Mouse (Mus musculus): ENCODE data around the gene St5. TPM values are rescaled to one million over a fixed set of nuclear protein-coding genes. Genes with fewer than 3 reads are reported as not detected.
A peak's percentile ranks its signal among the peaks of the same experiment; 100 is the strongest.

The St5 gene
- polyA plus RNA-seq, 1 experiment from 2014 or later: 58.7 TPM

GRCm38 (mm10) chr7:109516500-109516899, 186.9 kb downstream of the St5 start:
- Histone ChIP-seq H3K4me2 (no peak overlapping the region), H3K9ac (no peak overlapping the region), H3K27me3 (replicated peaks) (no peaks in the 10 kb centered on the region), H3K36me3 (peaks cover 4% of the 10 kb centered on the region; the same call in 1 of the 2 replicates), H3K9me3 (no peaks in the 10 kb centered on the region), H3K27ac (no peak overlapping the region), H3K4me3 (replicated peaks) (no peak overlapping the region), H3K4me1 (peaks cover 14% of the 10 kb centered on the region)
- 80% methylated on average over 3 of the region's 3 CpGs for WGBS
- no peak for ATAC-seq (ENCODE audit: insufficient read depth, low FRiP score, low read depth)

GRCm38 (mm10) chr7:109511838-109512237, 191.6 kb downstream of the St5 start:
- ATAC-seq (ENCODE audit: insufficient read depth, low FRiP score, low read depth): no peak
- WGBS: 88% methylated on average over 3 of the region's 3 CpGs

GRCm38 (mm10) chr7:109510799-109511198, 192.6 kb downstream of the St5 start:
- H3K4me1 ChIP-seq: no peaks in the 10 kb centered on the region
- no peak for ATAC-seq (ENCODE audit: insufficient read depth, low FRiP score, low read depth)
- no peaks in the 10 kb centered on the region for H3K27me3 ChIP-seq (replicated peaks)
- H3K36me3 ChIP-seq: no peaks in the 10 kb centered on the region
- 53% methylated on average over 2 of the region's 2 CpGs for WGBS
- no peaks in the 10 kb centered on the region for H3K9me3 ChIP-seq
- no peak overlapping the region for H3K27ac ChIP-seq
- H3K4me3 ChIP-seq (replicated peaks): no peak overlapping the region
- H3K4me2 ChIP-seq: no peak overlapping the region
- no peak overlapping the region for H3K9ac ChIP-seq

More at GRCm38 (mm10) chr7:109511838-109512237, 191.6 kb downstream of the St5 start:
- Histone ChIP-seq H3K4me1 (no peaks in the 10 kb centered on the region), H3K27me3 (replicated peaks) (no peaks in the 10 kb centered on the region), H3K36me3 (no peaks in the 10 kb centered on the region), H3K4me3 (replicated peaks) (no peak overlapping the region), H3K4me2 (no peak overlapping the region), H3K27ac (no peak overlapping the region), H3K9me3 (no peaks in the 10 kb centered on the region), H3K9ac (no peak overlapping the region)

- H3K4me1 ChIP-seq: no peaks in the 10 kb centered on the region
- no peak for ATAC-seq (ENCODE audit: insufficient read depth, low FRiP score, low read depth)
- no peak within 1 kb of the TSS for H3K27ac ChIP-seq
- no peaks in the 10 kb centered on the region for H3K36me3 ChIP-seq
- 84% methylated on average over 4 of the region's 4 CpGs for WGBS
- no peak within 1 kb of the TSS for H3K4me3 ChIP-seq (replicated peaks)
- no peaks in the 10 kb centered on the region for H3K9me3 ChIP-seq
- no peak within 1 kb of the TSS for H3K4me2 ChIP-seq
- H3K9ac ChIP-seq: no peak within 1 kb of the TSS
- H3K27me3 ChIP-seq (replicated peaks): no peaks in the 10 kb centered on the region
These were observed 195.4 kb downstream of the St5 start, which contains the start of gene Trim66 for GRCm38 (mm10) chr7:109508034-109508433. Trim66 (minus strand) TSS chr7:109508134.

- H3K4me3 ChIP-seq (replicated peaks): no peak overlapping the region
- H3K27ac ChIP-seq: no peak overlapping the region
- WGBS: 46% methylated on average over 9 of the region's 9 CpGs
- no peaks in the 10 kb centered on the region for H3K9me3 ChIP-seq
- ATAC-seq (ENCODE audit: insufficient read depth, low FRiP score, low read depth): no peak
- H3K9ac ChIP-seq: no peak overlapping the region
- H3K4me1 ChIP-seq: no peaks in the 10 kb centered on the region
- no peaks in the 10 kb centered on the region for H3K36me3 ChIP-seq
- H3K27me3 ChIP-seq (replicated peaks): no peaks in the 10 kb centered on the region
- no peak overlapping the region for H3K4me2 ChIP-seq
These were observed 195.8 kb downstream of the St5 start for GRCm38 (mm10) chr7:109507572-109507971.

GRCm38 (mm10) chr7:109507119-109507518, 196.3 kb downstream of the St5 start:
- WGBS: 10% methylated on average over 8 of the region's 8 CpGs
- Histone ChIP-seq H3K9ac (no peak overlapping the region), H3K4me3 (replicated peaks) (no peak overlapping the region), H3K27me3 (replicated peaks) (no peaks in the 10 kb centered on the region), H3K9me3 (no peaks in the 10 kb centered on the region), H3K4me1 (no peaks in the 10 kb centered on the region), H3K4me2 (no peak overlapping the region), H3K27ac (no peak overlapping the region), H3K36me3 (no peaks in the 10 kb centered on the region)
- no peak for ATAC-seq (ENCODE audit: insufficient read depth, low FRiP score, low read depth)

GRCm38 (mm10) chr7:109497507-109497906, 205.9 kb downstream of the St5 start:
- H3K9me3 ChIP-seq: no peaks in the 10 kb centered on the region
- 69% methylated on average over 4 of the region's 4 CpGs for WGBS
- no peak overlapping the region for H3K4me3 ChIP-seq (replicated peaks)
- no peaks in the 10 kb centered on the region for H3K36me3 ChIP-seq
- H3K4me1 ChIP-seq: peaks cover 6% of the 10 kb centered on the region; the same call in 1 of the 2 replicates
- 0 out of 2 replicates have a peak, but pooled peaks cover 4% of the 10 kb centered on the region for H3K27me3 ChIP-seq (replicated peaks)
- no peak overlapping the region for H3K4me2 ChIP-seq
- H3K27ac ChIP-seq: no peak overlapping the region
- ATAC-seq (ENCODE audit: insufficient read depth, low FRiP score, low read depth): no peak
- no peak overlapping the region for H3K9ac ChIP-seq

GRCm38 (mm10) chr7:109493319-109494316, 209.8 kb downstream of the St5 start:
- Histone ChIP-seq H3K36me3 (no peaks in the 10 kb centered on the region), H3K4me2 (peak overlapping the region; percentile 19), H3K9me3 (no peaks in the 10 kb centered on the region), H3K9ac (no peak overlapping the region), H3K27ac (no peak overlapping the region), H3K4me3 (replicated peaks) (no peak overlapping the region), H3K4me1 (peaks cover 6% of the 10 kb centered on the region; the same call in 1 of the 2 replicates), H3K27me3 (replicated peaks) (0 out of 2 replicates have a peak, but pooled peaks cover 4% of the 10 kb centered on the region)
- ATAC-seq (ENCODE audit: insufficient read depth, low FRiP score, low read depth): no peak
- WGBS: 18% methylated on average over 21 of the region's 21 CpGs

GRCm38 (mm10) chr7:109492616-109493318, 210.6 kb downstream of the St5 start:
- no peak for ATAC-seq (ENCODE audit: insufficient read depth, low FRiP score, low read depth)
- WGBS: 59% methylated on average over 18 of the region's 18 CpGs

GRCm38 (mm10) chr7:109484221-109484620, 219.2 kb downstream of the St5 start:
- no peak overlapping the region for H3K4me3 ChIP-seq (replicated peaks)
- 75% methylated on average over 5 of the region's 5 CpGs for WGBS
- no peaks in the 10 kb centered on the region for H3K36me3 ChIP-seq
- H3K9ac ChIP-seq: no peak overlapping the region
- H3K9me3 ChIP-seq: no peaks in the 10 kb centered on the region
- no peak for ATAC-seq (ENCODE audit: insufficient read depth, low FRiP score, low read depth)
- H3K4me2 ChIP-seq: no peak overlapping the region
- no peaks in the 10 kb centered on the region for H3K27me3 ChIP-seq (replicated peaks)
- no peak overlapping the region for H3K27ac ChIP-seq
- no peaks in the 10 kb centered on the region for H3K4me1 ChIP-seq

More at GRCm38 (mm10) chr7:109492616-109493318, 210.6 kb downstream of the St5 start:
- H3K4me1 ChIP-seq: peaks cover 6% of the 10 kb centered on the region; the same call in 1 of the 2 replicates
- 0 out of 2 replicates have a peak, but pooled peaks cover 4% of the 10 kb centered on the region for H3K27me3 ChIP-seq (replicated peaks)
- no peaks in the 10 kb centered on the region for H3K36me3 ChIP-seq
- H3K4me3 ChIP-seq (replicated peaks): no peak overlapping the region
- H3K27ac ChIP-seq: no peak overlapping the region
- H3K9me3 ChIP-seq: no peaks in the 10 kb centered on the region
- H3K4me2 ChIP-seq: no peak overlapping the region
- no peak overlapping the region for H3K9ac ChIP-seq

GRCm38 (mm10) chr7:109480765-109481197, 222.6 kb downstream of the St5 start:
- Histone ChIP-seq H3K4me3 (replicated peaks) (no peak overlapping the region), H3K9ac (no peak overlapping the region), H3K4me1 (no peaks in the 10 kb centered on the region), H3K27me3 (replicated peaks) (no peaks in the 10 kb centered on the region), H3K36me3 (no peaks in the 10 kb centered on the region), H3K27ac (no peak overlapping the region), H3K9me3 (no peaks in the 10 kb centered on the region), H3K4me2 (peak overlapping the region; percentile 6; the same call in 1 of the 2 replicates)
- peak; percentile 57; the same call in 1 of the 2 replicates for ATAC-seq (ENCODE audit: insufficient read depth, low FRiP score, low read depth)
- 31% methylated on average over 7 of the region's 7 CpGs for WGBS

Measured in stomach, embryonic 15.5 days (tissue).